Mouse (Mus musculus): Measurements from ENCODE around the gene Polm. TPM values are rescaled to one million over a fixed set of nuclear protein-coding genes. Genes with fewer than 3 reads are reported as not detected.

Polm gene
- polyA plus RNA-seq, 1 experiment from 2014 or later = 6.2 TPM

- no peak overlapping the region for H3K27ac ChIP-seq (ENCODE audit: low read depth, low read length)
- no peak for DNase-seq (ENCODE audit: low spot score)
- 67% methylated on average over 6 of the region's 6 CpGs for WGBS
- H3K4me2 ChIP-seq (ENCODE audit: low read depth) = no peak overlapping the region
- no peaks in the 10 kb centered on the region for H3K9me3 ChIP-seq (ENCODE audit: control insufficient read depth, low read length)
- no peaks in the 10 kb centered on the region for H3K36me3 ChIP-seq (ENCODE audit: control insufficient read depth, insufficient read depth, low read length)
- peaks cover 5% of the 10 kb centered on the region; the same call in 1 of the 2 replicates for H3K4me1 ChIP-seq (ENCODE audit: control insufficient read depth, insufficient read depth, low read length)
- no peak overlapping the region for H3K4me3 ChIP-seq (ENCODE audit: low read depth, low read length)
- no peak for ATAC-seq (ENCODE audit: insufficient read depth, low FRiP score, low TSS enrichment)
- H3K27me3 ChIP-seq (ENCODE audit: control insufficient read depth, insufficient read depth, low read length) = peaks cover 17% of the 10 kb centered on the region
- no peak overlapping the region for H3K9ac ChIP-seq (ENCODE audit: low read length)
Measured at GRCm38 (mm10) chr11:5860639-5861038, 22.8 kb upstream of the Polm start.

GRCm38 (mm10) chr11:5859883-5860550 is 22.2 kb upstream of the Polm start:
- Histone ChIP-seq H3K9me3 (ENCODE audit: control insufficient read depth, low read length) (no peaks in the 10 kb centered on the region), H3K4me2 (ENCODE audit: low read depth) (no peak overlapping the region), H3K4me1 (ENCODE audit: control insufficient read depth, insufficient read depth, low read length) (peaks cover 5% of the 10 kb centered on the region; the same call in 1 of the 2 replicates), H3K9ac (ENCODE audit: low read length) (no peak overlapping the region), H3K36me3 (ENCODE audit: control insufficient read depth, insufficient read depth, low read length) (no peaks in the 10 kb centered on the region), H3K27ac (ENCODE audit: low read depth, low read length) (no peak overlapping the region), H3K4me3 (ENCODE audit: low read depth, low read length) (no peak overlapping the region), H3K27me3 (ENCODE audit: control insufficient read depth, insufficient read depth, low read length) (peaks cover 17% of the 10 kb centered on the region)
- DNase-seq (ENCODE audit: low spot score) (no peak), ATAC-seq (ENCODE audit: insufficient read depth, low FRiP score, low TSS enrichment) (no peak)
- 90% methylated on average over 13 of the region's 13 CpGs for WGBS

- Histone ChIP-seq H3K4me2 (ENCODE audit: low read depth) (no peak overlapping the region), H3K4me1 (ENCODE audit: control insufficient read depth, insufficient read depth, low read length) (peaks cover 5% of the 10 kb centered on the region; the same call in 1 of the 2 replicates), H3K27ac (ENCODE audit: low read depth, low read length) (no peak overlapping the region), H3K9ac (ENCODE audit: low read length) (no peak overlapping the region), H3K27me3 (ENCODE audit: control insufficient read depth, insufficient read depth, low read length) (peaks cover 17% of the 10 kb centered on the region), H3K4me3 (ENCODE audit: low read depth, low read length) (no peak overlapping the region), H3K36me3 (ENCODE audit: control insufficient read depth, insufficient read depth, low read length) (no peaks in the 10 kb centered on the region), H3K9me3 (ENCODE audit: control insufficient read depth, low read length) (no peaks in the 10 kb centered on the region)
- ATAC-seq (ENCODE audit: insufficient read depth, low FRiP score, low TSS enrichment) (no peak), DNase-seq (ENCODE audit: low spot score) (no peak)
- 72% methylated on average over 1 of the region's 1 CpGs for WGBS
Measured at GRCm38 (mm10) chr11:5858723-5859122, 20.9 kb upstream of the Polm start.

- H3K4me3 ChIP-seq (ENCODE audit: low read depth, low read length) = no peak overlapping the region
- H3K4me1 ChIP-seq (ENCODE audit: control insufficient read depth, insufficient read depth, low read length) = peaks cover 4% of the 10 kb centered on the region; the same call in 1 of the 2 replicates
- no peak overlapping the region for H3K4me2 ChIP-seq (ENCODE audit: low read depth)
- ATAC-seq (ENCODE audit: insufficient read depth, low FRiP score, low TSS enrichment) = no peak
- DNase-seq (ENCODE audit: low spot score) = no peak
- H3K9me3 ChIP-seq (ENCODE audit: control insufficient read depth, low read length) = no peaks in the 10 kb centered on the region
- H3K9ac ChIP-seq (ENCODE audit: low read length) = no peak overlapping the region
- 84% methylated on average over 8 of the region's 8 CpGs for WGBS
- peaks cover 9% of the 10 kb centered on the region for H3K27me3 ChIP-seq (ENCODE audit: control insufficient read depth, insufficient read depth, low read length)
- H3K27ac ChIP-seq (ENCODE audit: low read depth, low read length) = no peak overlapping the region
- no peaks in the 10 kb centered on the region for H3K36me3 ChIP-seq (ENCODE audit: control insufficient read depth, insufficient read depth, low read length)
Measured at GRCm38 (mm10) chr11:5856479-5857130, 18.8 kb upstream of the Polm start.

- H3K4me1 ChIP-seq (ENCODE audit: control insufficient read depth, insufficient read depth, low read length) = no peaks in the 10 kb centered on the region
- ATAC-seq (ENCODE audit: insufficient read depth, low FRiP score, low TSS enrichment) (no peak), DNase-seq (ENCODE audit: low spot score) (no peak)
- H3K4me2 ChIP-seq (ENCODE audit: low read depth) = no peak overlapping the region
- H3K9me3 ChIP-seq (ENCODE audit: control insufficient read depth, low read length) = no peaks in the 10 kb centered on the region
- no peak overlapping the region for H3K4me3 ChIP-seq (ENCODE audit: low read depth, low read length)
- no peak overlapping the region for H3K9ac ChIP-seq (ENCODE audit: low read length)
- H3K36me3 ChIP-seq (ENCODE audit: control insufficient read depth, insufficient read depth, low read length) = no peaks in the 10 kb centered on the region
- no peak overlapping the region for H3K27ac ChIP-seq (ENCODE audit: low read depth, low read length)
- peaks cover 2% of the 10 kb centered on the region for H3K27me3 ChIP-seq (ENCODE audit: control insufficient read depth, insufficient read depth, low read length)
- WGBS = 45% methylated on average over 7 of the region's 7 CpGs
Measured at GRCm38 (mm10) chr11:5855902-5856301, 18.1 kb upstream of the Polm start.

DNA sequence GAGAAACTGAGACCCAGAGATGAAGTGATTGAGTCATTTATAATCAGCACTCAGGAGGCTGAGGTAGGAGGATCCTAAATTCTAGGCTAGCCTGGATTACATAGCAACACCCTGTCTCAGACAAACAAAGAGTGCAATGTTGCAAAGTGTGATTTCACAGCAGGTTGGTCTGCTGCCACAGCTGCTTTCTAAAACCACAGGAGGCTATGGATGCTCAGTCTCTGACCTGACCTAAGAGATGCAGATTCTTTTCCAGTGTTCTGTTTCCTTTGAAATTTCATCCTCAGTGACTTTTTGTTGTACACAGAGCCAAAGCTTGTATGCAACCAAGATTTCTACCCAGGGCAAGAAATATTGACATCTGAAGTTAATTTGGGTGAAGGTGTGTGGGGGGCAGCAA is 17.7 kb upstream of the Polm start:
- H3K36me3 ChIP-seq (ENCODE audit: control insufficient read depth, insufficient read depth, low read length) = no peaks in the 10 kb centered on the region
- no peak overlapping the region for H3K4me3 ChIP-seq (ENCODE audit: low read depth, low read length)
- no peak overlapping the region for H3K4me2 ChIP-seq (ENCODE audit: low read depth)
- no peak for ATAC-seq (ENCODE audit: insufficient read depth, low FRiP score, low TSS enrichment)
- DNase-seq (ENCODE audit: low spot score) = no peak
- no peaks in the 10 kb centered on the region for H3K9me3 ChIP-seq (ENCODE audit: control insufficient read depth, low read length)
- no peak overlapping the region for H3K9ac ChIP-seq (ENCODE audit: low read length)
- H3K27me3 ChIP-seq (ENCODE audit: control insufficient read depth, insufficient read depth, low read length) = no peaks in the 10 kb centered on the region
- H3K4me1 ChIP-seq (ENCODE audit: control insufficient read depth, insufficient read depth, low read length) = no peaks in the 10 kb centered on the region
- H3K27ac ChIP-seq (ENCODE audit: low read depth, low read length) = no peak overlapping the region

DNA sequence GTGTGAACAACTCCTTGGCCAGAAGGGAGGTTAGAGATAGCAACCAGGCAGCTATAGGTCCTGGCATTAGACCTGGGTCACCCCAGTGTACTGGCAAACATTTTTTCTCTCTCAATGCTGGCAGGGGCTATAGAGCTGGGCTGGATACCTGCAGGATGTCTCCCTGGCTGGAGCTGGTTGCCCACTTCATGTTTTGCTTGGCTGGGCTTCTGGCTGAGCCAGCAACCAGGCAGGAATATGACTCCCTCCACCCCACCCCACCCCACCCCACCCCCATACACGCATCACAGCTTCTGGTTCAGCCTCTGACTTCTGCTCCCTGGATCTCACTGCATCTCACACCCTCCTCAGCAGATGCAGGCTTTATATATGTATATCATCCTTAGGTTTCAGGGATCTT is 14.5 kb upstream of the Polm start:
- Histone ChIP-seq H3K4me2 (ENCODE audit: low read depth) (no peak overlapping the region), H3K9me3 (ENCODE audit: control insufficient read depth, low read length) (no peaks in the 10 kb centered on the region), H3K36me3 (ENCODE audit: control insufficient read depth, insufficient read depth, low read length) (no peaks in the 10 kb centered on the region), H3K4me1 (ENCODE audit: control insufficient read depth, insufficient read depth, low read length) (no peaks in the 10 kb centered on the region), H3K9ac (ENCODE audit: low read length) (no peak overlapping the region), H3K27ac (ENCODE audit: low read depth, low read length) (no peak overlapping the region), H3K27me3 (ENCODE audit: control insufficient read depth, insufficient read depth, low read length) (no peaks in the 10 kb centered on the region), H3K4me3 (ENCODE audit: low read depth, low read length) (no peak overlapping the region)
- 37% methylated on average over 1 of the region's 1 CpGs for WGBS
- no peak for DNase-seq (ENCODE audit: low spot score)
- no peak for ATAC-seq (ENCODE audit: insufficient read depth, low FRiP score, low TSS enrichment)

GRCm38 (mm10) chr11:5851021-5851736 is 13.4 kb upstream of the Polm start:
- Histone ChIP-seq H3K4me3 (ENCODE audit: low read depth, low read length) (no peak overlapping the region), H3K4me1 (ENCODE audit: control insufficient read depth, insufficient read depth, low read length) (no peaks in the 10 kb centered on the region), H3K9me3 (ENCODE audit: control insufficient read depth, low read length) (no peaks in the 10 kb centered on the region), H3K27ac (ENCODE audit: low read depth, low read length) (no peak overlapping the region), H3K9ac (ENCODE audit: low read length) (no peak overlapping the region), H3K27me3 (ENCODE audit: control insufficient read depth, insufficient read depth, low read length) (no peaks in the 10 kb centered on the region), H3K36me3 (ENCODE audit: control insufficient read depth, insufficient read depth, low read length) (no peaks in the 10 kb centered on the region), H3K4me2 (ENCODE audit: low read depth) (no peak overlapping the region)
- 65% methylated on average over 4 of the region's 4 CpGs for WGBS
- ATAC-seq (ENCODE audit: insufficient read depth, low FRiP score, low TSS enrichment) (no peak), DNase-seq (ENCODE audit: low spot score) (no peak)
